Mouse (Mus musculus) embryonic fibroblast, embryonic 13.5 days (primary cell): Measurements from ENCODE around the gene Catsper1.

ENCODE experiments used
- CTCF ChIP-seq: IDR thresholded peaks from 2 replicates; pipeline ENCODE4 v1.5.1; 2011; ENCODE audit warnings: mild to moderate bottlenecking, control low read depth, low read length, moderate library complexity, borderline replicate concordance; ENCODE audit not compliant: insufficient read depth
- POLR2A ChIP-seq: IDR thresholded peaks from 2 replicates; pipeline ENCODE4 v1.6.1; 2011; ENCODE audit warnings: low read depth, mild to moderate bottlenecking, control low read depth, low read length, moderate library complexity

DNA sequence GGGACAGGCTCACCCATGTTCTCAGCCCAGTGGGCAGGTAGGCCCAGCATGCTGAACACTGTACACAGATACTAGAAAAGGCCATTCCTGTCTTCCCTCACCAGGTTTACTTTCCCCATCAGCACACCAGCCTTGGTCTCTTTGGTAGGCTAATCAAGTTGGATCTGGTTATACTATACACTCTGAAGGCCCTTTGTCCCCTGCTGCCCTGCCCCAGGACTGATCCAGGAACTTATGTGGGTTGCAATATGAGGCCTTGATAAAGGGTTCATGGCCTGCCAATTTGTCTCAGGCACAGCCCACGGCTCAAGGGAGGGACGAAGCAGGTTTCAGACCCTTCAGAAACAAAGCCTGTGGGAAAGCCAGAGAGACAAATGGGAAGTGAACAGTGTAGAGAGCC lies 18.1 kb downstream of the Catsper1 start:
- TF ChIP-seq CTCF (no peak), POLR2A (no peak)
